Mouse (Mus musculus): Measurements from ENCODE around the gene Arl4d.
"Not testable (repeated sequence)": the region's sequence is repeated elsewhere in the genome, so short reads cannot be mapped to it uniquely, and the experiment has no call there.

- TF ChIP-seq CTCF (IDR thresholded peaks at IDR 0.05; ENCODE audit: control insufficient read depth, insufficient read depth, insufficient read length); MAX (IDR thresholded peaks at IDR 0.05); USF1 (IDR thresholded peaks at IDR 0.05; ENCODE audit: low read depth): not testable (repeated sequence)
These were observed 19.7 kb upstream of the Arl4d start for GRCm38 (mm10) chr11:101645411-101646282.
